Mouse (Mus musculus) CH12.LX (cell line): ENCODE measurements around the gene Zfp382. TPM values are rescaled to one million over a fixed set of nuclear protein-coding genes. Genes with fewer than 3 reads are reported as not detected.
"Not testable (repeated sequence)": the region's sequence is repeated elsewhere in the genome, so short reads cannot be mapped to it uniquely, and the experiment has no call there.

ENCODE experiments used
- DNase-seq: peaks from one replicate; pipeline ENCODE4 v3.0.0-alpha.2; 2013; ENCODE audit errors: extremely low read depth
- H3K27ac ChIP-seq: 2 replicates; pipeline ENCODE4 v1.5.1; 2012; ENCODE audit warnings: low read depth, mild to moderate bottlenecking, control low read depth, moderate library complexity; ENCODE audit not compliant: insufficient read depth
- H3K27me3 ChIP-seq: replicated peaks from 2 replicates; pipeline ENCODE3; 2012; ENCODE audit warnings: inconsistent platforms
- H3K36me3 ChIP-seq, 2 experiments: replicated peaks in 1 of 2; 2 replicates each; pipeline versions ENCODE3 to v1.6.1; 2012; ENCODE audit warnings: inconsistent platforms in 1 of 2, low read length in 1 of 2, mild to moderate bottlenecking in 1 of 2, mixed read lengths in 1 of 2, moderate library complexity in 1 of 2; ENCODE audit not compliant: control insufficient read depth in 1 of 2, insufficient read depth in 1 of 2
- H3K4me1 ChIP-seq, 2 experiments: 2 replicates each; pipeline ENCODE4 v1.6.1; 2012; ENCODE audit warnings: inconsistent platforms in 1 of 2, moderate library complexity in 1 of 2; ENCODE audit not compliant: insufficient read depth in 2 of 2, control insufficient read depth in 1 of 2
- H3K4me2 ChIP-seq: 2 replicates; pipeline ENCODE4 v1.6.1; 2012; ENCODE audit warnings: low read depth, mild to moderate bottlenecking, control low read depth; ENCODE audit not compliant: poor library complexity, insufficient read depth, severe bottlenecking
- H3K4me3 ChIP-seq, 3 experiments: fragments of 150-350 bp in 1 of 3; sonication (generic) in 1 of 3; replicated peaks in 1 of 3; 2 replicates each; pipeline versions ENCODE3 to v1.5.1; 2011 to 2012; ENCODE audit warnings: low read depth in 2 of 3, low read length in 2 of 3, mild to moderate bottlenecking in 2 of 3, moderate library complexity in 2 of 3, control low read depth in 1 of 3, improper control_type of control experiment in 1 of 3, inconsistent platforms in 1 of 3, mixed read lengths in 1 of 3; ENCODE audit not compliant: poor library complexity in 1 of 3
- H3K79me2 ChIP-seq: replicated peaks from 2 replicates; pipeline ENCODE4 v1.6.1; 2012; ENCODE audit warnings: mild to moderate bottlenecking, moderate library complexity; ENCODE audit not compliant: control insufficient read depth, poor library complexity, insufficient read depth, severe bottlenecking; ENCODE audit errors: extremely low read depth
- H3K9ac ChIP-seq: 2 replicates; pipeline ENCODE4 v1.6.1; 2012; ENCODE audit warnings: low read depth, mild to moderate bottlenecking, control low read depth, moderate library complexity; ENCODE audit not compliant: insufficient read depth
- H3K9me3 ChIP-seq: replicated peaks from 2 replicates; pipeline ENCODE3; 2012; ENCODE audit warnings: low read length, inconsistent platforms, mixed read lengths
- CTCF ChIP-seq, 2 experiments: IDR thresholded peaks in 1 of 2; conservative IDR thresholded peaks in 1 of 2; 2 replicates each; pipeline ENCODE4 v1.5.1; 2011 to 2012; ENCODE audit warnings: low read depth in 2 of 2, low read length in 2 of 2, improper control_type of control experiment in 1 of 2, inconsistent platforms in 1 of 2, mild to moderate bottlenecking in 1 of 2, moderate library complexity in 1 of 2
- ELF1 ChIP-seq: IDR thresholded peaks from 2 replicates; pipeline ENCODE4 v1.6.1; 2014; ENCODE audit warnings: low read depth, mild to moderate bottlenecking, inconsistent platforms, low read length, improper control_type of control experiment
- HCFC1 ChIP-seq: IDR thresholded peaks from 2 replicates; pipeline ENCODE4 v1.6.1; 2012; ENCODE audit warnings: low read depth, mild to moderate bottlenecking, inconsistent platforms, low read length, improper control_type of control experiment
- IRF4 ChIP-seq: IDR thresholded peaks from 2 replicates; pipeline ENCODE4 v1.6.1; 2014; ENCODE audit warnings: low read depth, mild to moderate bottlenecking, inconsistent platforms, low read length, improper control_type of control experiment
- JUND ChIP-seq: conservative IDR thresholded peaks from 2 replicates; pipeline ENCODE4 v1.6.1; 2011; ENCODE audit warnings: low read depth, low read length, improper control_type of control experiment
- KAT2A ChIP-seq: IDR thresholded peaks from 2 replicates; pipeline ENCODE4 v1.6.1; 2012; ENCODE audit warnings: low read length, improper control_type of control experiment, inconsistent platforms; ENCODE audit not compliant: insufficient replicate concordance
- MAFK ChIP-seq: IDR thresholded peaks from 2 replicates; pipeline ENCODE4 v1.6.1; 2011; ENCODE audit warnings: low read length, improper control_type of control experiment; ENCODE audit not compliant: insufficient replicate concordance
- MYC ChIP-seq: IDR thresholded peaks from 2 replicates; pipeline ENCODE4 v1.6.1; 2011; ENCODE audit warnings: low read depth, mild to moderate bottlenecking, improper control_type of control experiment, low read length
- RAD21 ChIP-seq: IDR thresholded peaks from 2 replicates; pipeline ENCODE4 v1.6.1; 2011; ENCODE audit warnings: low read depth, mild to moderate bottlenecking, low read length, improper control_type of control experiment, moderate library complexity
- SIN3A ChIP-seq: IDR thresholded peaks from 2 replicates; pipeline ENCODE4 v1.6.1; 2012; ENCODE audit warnings: low read length, improper control_type of control experiment, inconsistent platforms
- SMC3 ChIP-seq: IDR thresholded peaks from 2 replicates; pipeline ENCODE4 v1.6.1; 2011; ENCODE audit warnings: low read depth, low read length, improper control_type of control experiment
- ZC3H11A ChIP-seq: IDR thresholded peaks from 2 replicates; pipeline ENCODE4 v1.6.1; 2012; ENCODE audit warnings: low read depth, mild to moderate bottlenecking, inconsistent platforms, low read length, improper control_type of control experiment
- ZNF384 ChIP-seq: IDR thresholded peaks from 2 replicates; pipeline ENCODE4 v1.6.1; 2012; ENCODE audit warnings: low read depth, low read length, improper control_type of control experiment, inconsistent platforms
- dilution Hi-C: fragments of 300-500 bp; cut with MboI; formaldehyde crosslinking; loops from 2 replicates; pipeline ENCODE4 v1.14.3; 2020; ENCODE audit warnings: low sequenced_read_pairs; ENCODE audit not compliant: extremely low pct_unique_long_range_greater_than_20kb, extremely low pct_ligation_motif_present
- in situ Hi-C: fragments of 300-500 bp; cut with MboI; formaldehyde crosslinking; loops from 3 replicates; pipeline ENCODE4 v1.14.3; 2019; ENCODE audit warnings: low sequenced_read_pairs, low pct_ligation_motif_present, low pct_unique_long_range_greater_than_20kb, mixed read lengths
- polyA plus RNA-seq: library from polyadenylated mRNA; unstranded; fragments of >175 nt; gene quantifications from 2 replicates; pipeline ENCODE4 v1.2.1, GENCODE M21; 2012; ENCODE audit warnings: low read depth; ENCODE audit not compliant: insufficient read length
- total RNA-seq, 2 experiments: library from RNA; depleted of rRNA; stranded (reverse); fragments of 300-350 nt in 1 of 2; fragments of >200 nt in 1 of 2; gene quantifications; 2 replicates each; pipeline ENCODE4 v1.2.3; 2012 to 2014

Gene Zfp382
- total and polyA plus RNA-seq, 3 experiments: 3.3 to 4.7 (median 4.7) TPM

DNA sequence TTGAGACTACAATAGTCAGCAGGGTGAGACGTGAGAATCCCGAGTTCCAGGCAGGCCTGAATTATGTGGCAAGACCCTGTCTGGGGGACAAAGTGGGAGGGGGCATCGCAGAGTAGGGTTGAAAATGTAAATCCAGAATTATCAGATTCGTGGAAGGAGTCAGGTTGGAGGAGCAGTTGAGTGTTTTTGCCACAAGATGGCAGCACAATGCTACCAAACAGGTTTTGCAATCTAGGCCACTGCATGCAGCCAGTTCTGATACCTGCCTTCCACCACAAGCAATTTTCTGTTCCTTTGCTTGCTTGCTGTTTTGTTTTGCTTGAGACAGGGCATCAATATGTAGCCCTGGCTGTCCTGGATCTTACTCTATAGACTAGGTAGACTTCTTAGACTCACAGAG is 59.6 kb downstream of the Zfp382 start:
- DNase-seq: peak; percentile 76
- H3K79me2 ChIP-seq: no peaks in the 10 kb centered on the region
- TF ChIP-seq KAT2A (no peak), MYC (peak; percentile 73; the same call in 1 of the 2 replicates), RAD21 (peak; percentile 96), SIN3A (no peak; the same call in 1 of the 2 replicates), CTCF (conservative IDR thresholded peaks at IDR 0.05 in 1 of 2, IDR thresholded peaks at IDR 0.05 in 1 of 2; ENCODE audit: low read depth in 2 of 2, low read length in 2 of 2) (peak; percentile 79 to 97), SMC3 (peak; percentile 91), MAFK (no peak), ZC3H11A (peak; percentile 62), ZNF384 (no peak), ELF1 (no peak), IRF4 (0 out of 2 replicates have a peak, but pooled peaks have one; percentile 43), JUND (no peak), HCFC1 (0 out of 2 replicates have a peak, but pooled peaks have one; percentile 27)
- peaks cover 29 to 45% of the 10 kb centered on the region in 2 experiments for H3K36me3 ChIP-seq
- no peak overlapping the region for H3K4me2 ChIP-seq
- H3K4me1 ChIP-seq: peaks cover 0 to 15% of the 10 kb centered on the region in 2 experiments; a peak in 3 of 4 replicates
- in situ Hi-C loops: loop anchor here (5.0 kb wide), 1 partner anchor 36 kb away; no protein-coding TSS in a partner anchor
- no peaks in the 10 kb centered on the region for H3K27me3 ChIP-seq
- H3K9me3 ChIP-seq: no peaks in the 10 kb centered on the region
- dilution Hi-C loops: no loop called here
- H3K9ac ChIP-seq: no peak overlapping the region
- H3K4me3 ChIP-seq: no peak overlapping the region
- no peak overlapping the region for H3K27ac ChIP-seq

DNA sequence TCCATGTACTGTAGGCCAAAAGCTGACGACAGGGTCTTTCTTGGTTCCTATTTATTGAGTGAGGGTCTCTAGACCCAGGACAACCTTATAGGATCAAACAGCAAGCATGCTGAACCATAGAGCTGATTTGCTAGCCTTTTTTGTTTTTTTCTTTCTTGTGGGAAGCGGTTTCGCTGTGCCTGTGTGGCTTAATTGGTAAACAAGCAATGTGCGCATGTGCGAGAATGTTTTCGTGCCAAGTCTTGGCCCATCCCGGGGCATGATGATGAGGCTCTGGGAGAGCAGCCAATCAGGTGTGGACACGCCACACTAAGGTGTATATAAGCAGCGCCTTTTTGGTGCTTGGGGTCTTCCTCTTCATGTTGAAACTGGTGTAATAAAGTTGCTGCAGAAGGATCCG is 60.2 kb downstream of the Zfp382 start:
- H3K79me2 ChIP-seq, H3K4me3 ChIP-seq, dilution Hi-C loops, H3K9ac ChIP-seq, H3K4me2 ChIP-seq, DNase-seq, H3K9me3 ChIP-seq, H3K27ac ChIP-seq, H3K27me3 ChIP-seq: not testable (repeated sequence)
- in situ Hi-C loops: loop anchor here (5.0 kb wide), 1 partner anchor 35 kb away; no protein-coding TSS in a partner anchor
- H3K36me3 ChIP-seq: peaks cover 30 to 45% of the 10 kb centered on the region in 2 experiments
- H3K4me1 ChIP-seq: peaks cover 0 to 15% of the 10 kb centered on the region in 2 experiments; a peak in 3 of 4 replicates

DNA sequence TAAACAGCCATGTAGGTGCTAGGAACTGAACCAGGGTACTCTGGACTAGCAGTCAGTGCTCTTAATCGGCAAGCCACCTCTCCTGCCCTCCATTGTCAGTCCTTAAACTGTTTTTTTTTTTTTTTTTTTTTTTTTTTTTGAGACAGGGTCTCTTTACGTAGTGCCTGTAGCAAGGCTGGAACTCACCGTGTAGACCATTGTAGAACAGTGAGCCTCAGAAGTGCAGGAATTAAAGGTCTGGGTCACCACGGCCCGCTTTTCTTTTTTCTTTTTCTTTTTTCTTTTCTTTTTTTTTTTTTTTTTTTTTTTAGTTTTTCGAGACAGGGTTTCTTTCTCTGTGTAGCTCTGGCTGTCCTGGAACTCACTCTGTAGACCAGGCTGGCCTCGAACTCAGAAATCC is 61.4 kb downstream of the Zfp382 start:
- H3K4me2 ChIP-seq, H3K27me3 ChIP-seq, H3K27ac ChIP-seq, H3K79me2 ChIP-seq, H3K9ac ChIP-seq, H3K4me3 ChIP-seq, DNase-seq, dilution Hi-C loops, H3K9me3 ChIP-seq: not testable (repeated sequence)
- TF ChIP-seq ZNF384: peak; percentile 64; the same call in 1 of the 2 replicates
- in situ Hi-C loops: loop anchor here (5.0 kb wide), 1 partner anchor 34 kb away; no protein-coding TSS in a partner anchor
- Histone ChIP-seq H3K36me3 (peaks cover 35 to 49% of the 10 kb centered on the region in 2 experiments), H3K4me1 (peaks cover 0 to 15% of the 10 kb centered on the region in 2 experiments; a peak in 3 of 4 replicates)
